Mouse (Mus musculus): ENCODE results near the gene Kcnj11.

Gene Kcnj11

DNA sequence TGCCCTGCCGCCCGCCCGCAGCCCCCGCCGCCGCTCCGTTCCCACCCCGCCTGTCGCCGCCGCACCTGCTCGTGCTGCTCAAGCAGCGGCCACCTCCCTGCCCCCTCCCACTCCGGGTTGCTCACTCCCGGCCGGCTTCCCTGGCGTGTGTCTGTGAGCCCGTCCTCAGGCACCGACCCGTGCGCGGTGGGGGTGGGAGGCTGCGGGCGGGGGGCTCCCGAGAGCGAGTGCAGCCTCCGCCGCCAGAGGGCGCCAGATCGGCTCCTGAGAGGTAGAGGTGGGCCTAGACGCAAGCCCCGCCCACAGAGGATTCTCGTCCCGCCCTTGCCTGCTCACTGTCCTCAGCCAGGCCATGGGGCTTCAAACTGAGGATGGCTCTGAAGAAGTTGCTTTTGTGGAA is at the start of gene Kcnj11:
Gene Kcnj11 (minus strand): TSS at position 202 of the 400 bp plus-strand sequence.
- peak; percentile 87 to 91 for DNase-seq (ENCODE audit: low spot score in 2 of 2)

DNA sequence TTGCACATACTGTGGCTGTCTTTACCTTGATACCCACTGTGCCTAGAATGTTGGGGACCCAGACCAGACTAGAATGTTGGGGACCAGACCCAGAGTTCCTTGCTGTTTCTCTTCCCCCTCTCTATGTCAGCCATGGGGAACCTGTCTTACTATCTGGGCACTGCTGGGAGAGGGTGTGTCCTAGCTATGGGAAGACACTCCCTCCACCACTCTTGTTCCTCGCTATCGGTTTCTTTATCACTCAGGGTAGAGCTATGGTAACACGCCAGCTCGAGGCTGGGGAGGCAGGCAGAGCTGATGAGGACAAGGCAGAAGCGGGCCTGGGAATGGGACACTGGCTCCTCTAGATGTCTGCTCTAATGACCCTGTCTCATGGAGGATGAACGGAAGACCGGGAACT is 46.9 kb upstream of the Kcnj11 start:
- DNase-seq (ENCODE audit: low spot score in 2 of 2) = no peak

DNA sequence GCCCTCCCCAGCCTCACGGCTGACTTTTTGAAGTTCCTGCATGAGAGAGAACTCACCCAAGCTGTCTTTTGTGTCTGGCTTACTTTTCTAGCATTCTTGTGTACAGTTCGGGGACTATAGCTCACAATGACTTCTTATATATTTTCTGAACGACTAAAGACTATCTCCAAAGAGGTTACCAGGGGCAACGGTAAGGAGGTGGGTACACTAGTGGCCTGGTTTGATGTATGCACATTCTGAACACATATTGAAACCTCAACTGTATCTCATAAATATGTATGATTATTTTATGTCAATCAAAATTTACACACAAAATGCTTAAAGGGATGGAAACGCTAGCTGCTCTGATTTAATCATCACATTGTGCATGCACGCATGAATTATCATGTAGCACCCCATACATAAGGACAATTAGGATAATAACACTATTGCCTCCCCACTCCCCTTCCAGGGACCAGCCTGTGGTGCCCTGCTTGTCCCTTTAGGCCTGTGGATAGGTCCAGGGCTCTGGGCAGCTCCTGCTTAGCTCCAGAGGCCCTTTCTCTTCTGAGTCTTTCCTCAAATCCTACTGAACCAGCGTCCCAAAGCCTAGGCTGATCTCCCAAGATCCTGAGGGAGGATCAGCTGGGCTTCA is 46.2 kb upstream of the Kcnj11 start:
- DNase-seq (ENCODE audit: low spot score in 2 of 2) = no peak

DNA sequence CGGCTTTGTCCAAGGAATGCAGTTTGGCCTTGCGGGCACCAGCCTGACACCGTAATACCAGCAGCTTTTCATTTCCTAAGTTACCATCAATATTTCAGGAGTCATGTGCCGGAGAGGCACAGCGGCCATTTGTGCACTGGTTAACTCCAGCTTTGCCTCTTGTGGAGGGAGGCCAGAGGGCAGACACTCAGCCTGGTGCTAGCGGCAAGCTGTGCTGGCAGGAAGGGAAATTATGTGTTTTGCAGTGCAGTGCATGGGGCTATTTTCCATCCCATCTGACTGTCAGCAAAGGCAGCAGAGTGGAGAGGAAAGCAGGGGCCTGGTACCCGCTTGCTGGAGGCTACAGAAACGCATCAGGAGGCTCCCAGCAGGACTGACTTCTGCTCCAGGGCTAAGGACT is 43.5 kb upstream of the Kcnj11 start:
- no peak for DNase-seq (ENCODE audit: low spot score in 2 of 2)

DNA sequence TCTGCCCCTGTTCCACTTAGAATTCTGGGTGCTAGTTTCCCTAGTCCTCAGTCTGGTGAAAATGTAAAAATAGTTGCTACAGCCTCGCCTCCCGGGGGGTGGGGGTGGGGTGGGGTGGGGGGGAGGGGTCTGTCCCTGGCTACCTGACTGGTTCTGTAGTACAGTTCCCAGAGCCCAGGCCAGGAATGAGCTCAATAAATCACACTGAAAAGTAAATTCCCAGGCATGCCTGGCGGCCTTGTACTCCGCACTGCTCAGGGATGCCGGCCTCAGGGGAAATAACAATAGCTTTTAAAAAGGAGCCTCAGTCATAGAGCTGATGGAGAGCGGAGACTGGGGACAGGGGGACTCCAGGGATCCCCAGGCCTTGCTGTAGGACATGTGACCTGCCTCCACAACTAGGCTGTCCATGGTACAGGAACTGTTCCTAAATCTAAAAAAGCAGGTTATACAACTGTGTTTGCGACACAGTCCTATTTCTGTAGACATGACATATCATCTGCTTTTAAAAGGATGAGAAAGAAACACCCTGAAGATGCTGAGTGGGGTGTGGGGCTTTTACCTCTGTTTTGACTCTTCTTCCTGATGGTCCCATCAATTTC is 37.9 kb upstream of the Kcnj11 start:
- no peak for DNase-seq (ENCODE audit: low spot score in 2 of 2)

DNA sequence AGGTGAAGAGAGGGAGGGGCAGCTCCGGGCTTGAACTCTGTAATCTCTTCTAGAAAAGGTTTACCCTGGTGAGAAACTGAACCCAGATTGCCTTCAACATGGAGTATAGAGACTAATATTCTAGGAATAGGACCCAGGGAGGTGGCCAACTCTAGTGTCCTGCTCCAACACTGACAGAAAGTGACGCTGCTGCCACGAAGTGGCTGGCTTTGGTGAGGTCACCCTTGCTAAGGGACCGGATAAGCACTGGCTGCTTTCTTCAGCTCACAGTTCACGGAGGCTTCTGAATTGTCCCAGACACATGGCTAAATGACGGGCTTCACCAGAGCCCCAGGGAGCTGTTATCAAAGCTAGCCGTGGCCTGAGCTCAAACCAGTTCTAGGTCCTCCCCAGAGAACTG is 33.3 kb upstream of the Kcnj11 start:
- no peak for DNase-seq (ENCODE audit: low spot score in 2 of 2)

DNA sequence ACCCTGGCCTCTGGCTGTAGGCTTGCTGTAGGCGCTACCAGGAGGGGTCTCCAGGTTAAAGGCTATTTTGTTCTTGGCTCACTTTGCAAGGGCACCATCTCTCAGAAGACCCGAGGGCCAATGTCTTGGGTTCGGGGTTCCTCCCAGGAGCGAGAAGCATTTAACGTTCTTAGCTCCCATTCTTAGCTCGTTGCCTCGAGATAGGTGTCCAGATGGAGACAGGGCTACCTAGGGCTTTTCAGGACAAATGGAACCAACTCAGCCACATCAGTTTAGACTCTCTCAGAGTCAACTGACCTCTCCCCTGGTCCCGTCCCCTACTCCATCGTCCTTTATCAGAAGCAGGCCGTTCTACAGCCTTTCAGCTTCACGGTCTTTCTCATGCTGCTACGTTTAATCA is 31.7 kb upstream of the Kcnj11 start:
- DNase-seq (ENCODE audit: low spot score in 2 of 2) = no peak

DNA sequence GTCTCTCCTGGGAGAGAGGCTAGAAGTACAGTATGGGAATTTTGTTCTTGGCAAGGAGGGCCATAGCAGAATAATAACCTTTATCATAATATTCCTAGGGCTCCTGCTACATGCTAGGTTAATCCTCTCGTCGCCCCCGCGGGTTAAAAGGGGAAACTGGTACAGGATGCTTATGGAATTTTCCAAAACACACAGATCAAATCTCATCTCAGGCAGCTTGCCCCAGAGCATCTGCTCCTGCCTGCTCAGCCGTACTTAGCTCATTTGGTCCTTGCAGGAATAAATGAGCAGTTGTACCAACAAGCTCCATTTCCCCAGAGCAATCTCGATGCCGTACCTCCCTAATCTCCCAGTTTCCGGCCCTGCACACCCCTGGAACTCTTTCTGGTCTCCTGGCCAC is 31.2 kb upstream of the Kcnj11 start:
- no peak for DNase-seq (ENCODE audit: low spot score in 2 of 2)

DNA sequence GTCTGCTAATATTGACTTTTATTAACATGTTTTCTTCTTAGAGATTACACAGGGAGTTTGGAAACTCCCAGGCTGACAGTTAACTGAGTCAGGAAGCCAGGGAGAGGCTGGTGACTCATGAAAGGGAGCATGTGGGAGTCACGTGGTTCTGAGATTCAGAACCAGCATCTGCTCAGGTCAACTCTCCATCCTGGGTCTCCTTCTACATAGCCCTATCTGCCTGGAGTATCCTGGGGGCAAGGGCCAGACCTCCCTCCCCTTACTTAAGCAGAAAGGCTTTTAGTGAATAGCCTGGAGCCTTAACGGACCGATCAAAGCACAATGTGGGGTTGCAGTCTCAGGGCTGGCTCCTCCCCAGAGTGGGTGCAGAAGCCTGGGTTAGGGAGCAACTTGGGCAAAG is 30.7 kb upstream of the Kcnj11 start:
- no peak for DNase-seq (ENCODE audit: low spot score in 2 of 2)

DNA sequence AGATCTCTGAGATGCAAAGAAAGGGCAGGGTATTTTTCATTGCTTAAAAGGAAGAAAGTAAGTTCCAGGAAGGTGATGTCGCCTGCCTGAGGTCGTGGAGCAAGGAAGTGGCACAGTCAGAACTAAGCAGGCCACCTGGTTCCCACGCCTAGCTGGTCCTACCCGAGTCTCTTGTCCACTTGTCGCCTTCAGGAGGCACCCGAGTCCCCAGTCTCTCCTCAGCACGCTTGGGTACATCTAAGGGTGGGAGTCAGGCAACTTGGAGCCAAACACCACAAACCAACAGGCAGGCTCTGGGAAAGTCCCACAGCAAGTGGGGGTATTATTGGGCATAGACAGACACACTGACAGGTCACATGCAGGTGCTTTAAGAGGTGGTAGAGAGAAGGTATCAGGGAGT is 30.2 kb upstream of the Kcnj11 start:
- DNase-seq (ENCODE audit: low spot score in 2 of 2) = no peak

DNA sequence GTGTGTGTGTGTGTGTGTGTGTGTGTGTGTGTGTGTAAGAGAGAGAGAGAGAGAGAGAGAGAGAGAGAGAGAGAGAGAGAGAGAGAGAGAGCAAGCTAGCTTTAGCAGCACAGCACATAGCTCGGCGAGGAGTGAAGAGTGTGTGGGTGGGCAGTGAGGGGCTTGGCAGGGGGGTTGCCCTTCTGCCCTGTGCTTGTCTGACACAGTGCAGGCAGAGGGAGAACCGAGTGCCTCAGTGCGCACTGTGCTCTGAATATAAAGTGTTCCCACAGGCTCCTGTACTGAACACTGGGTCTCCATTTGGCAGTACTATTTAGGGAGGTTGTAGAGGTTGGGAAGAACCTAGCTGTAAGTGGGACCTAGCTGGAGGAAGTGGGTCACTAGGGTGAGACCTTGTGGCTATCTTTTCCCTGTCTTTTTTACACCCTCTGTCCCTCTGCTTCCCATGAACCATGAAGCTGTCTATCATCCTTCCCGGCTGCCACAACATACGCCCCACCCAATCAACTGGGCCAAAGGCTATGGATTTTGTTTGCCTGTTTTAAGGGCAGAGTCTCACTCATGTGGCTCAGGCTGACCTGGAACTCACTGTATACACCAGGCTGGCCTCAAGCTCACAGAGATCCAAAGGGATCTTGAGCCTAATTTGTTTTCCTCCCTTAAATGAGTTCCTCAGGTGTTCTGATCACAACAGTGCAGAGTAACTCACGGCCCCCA is 29.1 kb upstream of the Kcnj11 start:
- DNase-seq (ENCODE audit: low spot score in 2 of 2) = no peak

DNA sequence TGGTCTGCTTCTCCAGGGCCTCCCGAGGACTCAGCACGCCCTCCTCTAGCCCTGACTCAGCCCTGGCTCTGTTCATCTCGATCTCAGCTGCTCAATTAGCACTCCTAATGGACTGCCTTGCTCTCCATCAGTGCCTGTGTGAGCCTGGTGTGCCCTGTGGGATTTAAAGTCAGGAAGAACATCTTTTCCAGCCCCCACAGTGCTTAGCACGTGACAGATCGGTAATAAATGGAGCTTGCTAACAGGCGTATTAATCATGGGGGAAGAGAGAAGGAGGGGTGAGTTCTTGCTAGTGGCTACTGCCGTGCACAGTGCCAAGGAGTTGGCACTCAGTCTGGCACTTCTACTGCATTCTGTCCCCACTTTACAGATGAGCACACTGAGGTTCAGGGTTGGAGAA is 27.6 kb upstream of the Kcnj11 start:
- no peak for DNase-seq (ENCODE audit: low spot score in 2 of 2)

DNA sequence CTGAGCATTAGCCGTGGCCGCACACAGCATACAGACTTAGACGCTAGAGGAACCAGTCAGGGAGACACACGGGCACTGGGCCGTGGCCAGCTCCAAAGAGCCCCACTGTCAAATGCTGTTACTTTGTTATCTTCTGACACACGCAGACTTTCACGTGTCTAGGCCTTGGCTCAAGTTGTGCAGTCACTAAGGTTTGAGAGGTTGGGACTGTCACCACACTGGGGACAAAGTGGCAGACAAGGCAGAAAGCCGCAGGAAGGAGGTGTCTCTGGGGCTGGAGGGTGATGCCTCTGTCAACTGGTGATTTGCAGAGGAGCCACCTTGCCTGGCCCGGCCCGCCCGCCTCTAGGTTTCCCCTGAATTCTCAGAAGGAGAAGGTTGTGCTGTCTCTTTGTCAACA is 24.8 kb upstream of the Kcnj11 start:
- no peak for DNase-seq (ENCODE audit: low spot score in 2 of 2)

DNA sequence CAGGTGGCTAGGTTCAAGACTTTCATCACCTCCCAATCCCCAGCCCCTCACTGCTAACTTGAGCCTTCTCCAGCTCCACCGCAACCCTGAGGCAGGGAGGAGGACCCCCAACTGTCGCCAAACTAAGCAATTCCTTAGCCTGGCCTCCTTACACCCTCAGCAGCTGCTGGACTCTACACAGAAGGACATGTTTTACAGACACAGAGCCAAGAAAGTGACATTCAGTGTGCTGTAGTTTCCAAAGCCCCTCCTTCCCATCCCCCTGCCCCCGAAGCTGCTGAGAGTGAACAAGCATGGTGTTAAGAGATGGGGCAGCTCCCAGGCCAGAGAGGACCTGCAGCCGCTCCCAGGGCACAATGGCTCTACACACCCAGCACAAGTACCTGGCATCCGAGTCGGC is 23.9 kb upstream of the Kcnj11 start:
- DNase-seq (ENCODE audit: low spot score in 2 of 2) = no peak

DNA sequence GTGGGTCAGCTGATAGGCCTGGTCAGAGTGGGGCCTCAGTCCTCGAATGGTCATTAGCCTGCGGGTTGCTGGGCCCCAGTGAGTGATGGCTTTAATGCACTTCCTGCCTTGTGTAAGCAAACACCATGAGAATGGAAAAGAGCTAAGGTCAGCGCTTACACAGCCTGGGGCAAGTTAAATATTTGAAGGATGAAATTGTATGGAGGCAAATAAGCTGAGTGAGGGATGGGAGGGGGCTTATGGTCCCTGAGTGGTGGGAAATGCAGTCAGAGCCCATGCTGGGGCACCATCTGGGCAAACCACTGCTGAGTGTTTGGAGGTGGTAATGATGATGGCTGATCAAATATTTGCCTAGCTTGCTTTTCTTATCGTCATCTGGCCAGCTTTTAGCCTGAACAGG is 22.4 kb upstream of the Kcnj11 start:
- no peak for DNase-seq (ENCODE audit: low spot score in 2 of 2)

DNA sequence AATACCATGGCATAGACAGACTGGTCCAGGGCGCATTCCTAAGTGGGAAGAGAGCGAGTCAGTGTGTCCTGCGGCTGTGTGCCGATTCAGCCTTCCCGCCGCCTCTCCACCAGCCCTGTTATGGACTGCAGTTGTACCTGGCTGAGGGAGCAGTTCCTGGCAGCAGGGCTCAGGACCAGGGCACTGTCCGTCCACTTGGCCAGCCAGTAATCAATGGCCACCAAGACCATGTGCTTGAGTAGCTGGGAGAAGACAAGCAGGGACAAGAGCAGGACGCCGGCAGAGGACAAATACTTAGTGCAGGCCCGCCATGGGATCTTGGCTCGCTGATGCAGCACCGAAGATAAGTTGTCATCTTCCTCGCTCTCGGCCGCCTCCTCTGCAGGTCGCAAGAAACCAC is 16.5 kb upstream of the Kcnj11 start:
- no peak for DNase-seq (ENCODE audit: low spot score in 2 of 2)

DNA sequence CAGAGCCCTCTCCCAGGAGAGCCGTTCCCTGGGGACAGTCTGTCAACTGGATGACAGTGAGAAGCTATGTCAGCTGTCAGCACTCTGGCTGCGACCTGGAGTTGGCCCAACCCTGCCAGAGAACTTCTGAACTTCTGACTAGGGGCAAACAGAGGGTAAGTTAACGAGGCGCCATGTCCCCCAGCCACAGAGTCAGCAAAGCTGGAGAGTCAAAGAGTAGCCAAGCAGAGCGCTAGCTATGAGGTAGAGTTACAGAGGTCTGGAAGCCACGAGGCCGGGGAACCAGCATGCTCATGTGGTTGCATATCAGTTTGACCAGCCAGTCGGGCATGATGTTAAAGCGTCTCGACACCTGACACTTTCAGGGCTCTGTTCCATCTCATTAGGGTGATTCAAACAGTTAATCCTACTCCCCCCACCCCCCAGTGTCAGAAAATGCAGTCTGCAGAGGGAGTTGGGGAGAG is 15.6 kb upstream of the Kcnj11 start:
- DNase-seq (ENCODE audit: low spot score in 2 of 2) = no peak

DNA sequence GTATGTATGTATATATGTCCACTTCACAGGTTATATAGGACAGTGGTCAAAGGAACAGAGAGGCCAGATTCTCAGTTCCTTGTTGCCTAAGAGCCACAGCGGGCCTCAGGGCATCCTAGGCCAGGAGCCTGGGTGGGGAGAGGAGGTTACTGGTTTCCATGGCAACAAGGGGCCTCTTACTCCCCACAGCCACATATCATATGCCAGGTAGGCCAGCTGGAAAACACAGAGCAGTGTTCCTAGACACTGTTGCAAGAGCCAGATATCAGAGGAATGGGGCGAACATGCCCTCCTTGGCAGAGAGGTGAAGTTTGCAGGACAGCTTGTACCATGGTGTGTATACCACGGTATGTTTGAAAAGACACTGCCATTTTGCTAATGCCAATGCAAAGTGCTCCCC is 12.9 kb upstream of the Kcnj11 start:
- DNase-seq (ENCODE audit: low spot score in 2 of 2) = no peak

DNA sequence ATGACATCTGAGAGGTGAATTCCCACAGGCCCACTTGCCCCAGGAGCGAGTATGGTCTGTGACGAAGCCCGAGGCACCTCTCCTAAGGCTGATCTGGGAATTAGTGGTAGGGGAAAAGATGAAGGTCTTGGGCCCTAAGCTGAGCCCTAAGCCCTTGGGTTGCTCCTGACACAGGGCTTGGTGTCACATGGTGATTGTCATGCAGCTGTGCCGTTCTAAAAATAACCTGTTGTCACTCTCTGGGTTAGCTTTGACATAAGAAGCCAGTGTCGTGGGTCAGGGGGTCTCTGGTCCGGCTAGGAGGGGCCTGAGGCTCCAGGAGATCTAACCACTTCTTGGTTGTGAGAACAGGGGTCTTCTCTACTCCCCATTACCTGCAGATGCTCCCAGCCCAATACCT is 11.4 kb upstream of the Kcnj11 start:
- no peak for DNase-seq (ENCODE audit: low spot score in 2 of 2)

DNA sequence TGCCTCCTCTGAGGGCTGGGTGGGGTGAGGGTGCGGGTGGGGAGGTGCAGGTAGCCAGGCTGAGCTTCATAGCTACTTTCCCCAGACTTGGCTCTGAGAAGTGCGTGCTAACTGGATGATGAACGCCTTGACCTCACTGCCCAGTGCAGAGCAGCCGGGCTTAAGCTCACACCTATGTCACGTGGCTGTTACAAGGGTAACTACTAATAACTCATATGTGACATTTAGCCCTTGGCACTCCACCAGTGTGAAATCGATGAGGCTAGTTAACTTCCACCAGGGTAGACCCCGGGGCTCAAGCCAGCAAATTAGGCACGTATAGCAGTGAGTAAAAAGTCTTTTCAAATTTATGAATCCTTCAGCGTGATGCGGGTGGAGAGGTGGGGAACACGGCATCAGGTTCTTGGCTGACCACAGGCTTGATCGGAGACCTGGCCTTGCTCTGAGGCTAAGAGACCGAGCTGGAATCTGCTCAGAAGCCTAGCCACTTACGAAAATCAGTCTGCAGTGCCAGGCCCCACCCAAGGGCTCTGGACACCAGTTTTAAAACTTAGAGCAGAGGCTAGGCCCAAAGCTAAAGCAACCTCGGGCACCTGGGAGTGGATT is 10.8 kb upstream of the Kcnj11 start:
- no peak for DNase-seq (ENCODE audit: low spot score in 2 of 2)

DNA sequence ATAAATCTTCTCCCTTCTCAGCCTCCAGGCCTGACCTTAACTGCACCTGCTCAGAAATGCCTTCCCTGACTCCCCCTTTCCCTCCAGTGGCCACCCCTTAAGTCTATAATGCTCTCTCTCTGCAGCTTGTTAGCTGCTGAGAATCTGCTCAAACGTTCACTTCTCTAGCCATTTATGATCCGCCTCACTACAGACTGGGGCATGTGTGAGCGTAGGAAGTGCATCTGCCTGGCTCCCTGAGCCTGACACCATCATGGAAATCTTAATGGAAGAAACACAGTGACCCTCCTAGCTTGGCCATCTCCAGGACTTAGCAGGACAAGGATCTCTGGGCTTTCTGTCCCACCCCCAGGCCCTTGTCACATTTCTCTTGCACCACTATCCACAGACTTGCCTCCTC is 9.5 kb upstream of the Kcnj11 start:
- DNase-seq (ENCODE audit: low spot score in 2 of 2) = no peak

DNA sequence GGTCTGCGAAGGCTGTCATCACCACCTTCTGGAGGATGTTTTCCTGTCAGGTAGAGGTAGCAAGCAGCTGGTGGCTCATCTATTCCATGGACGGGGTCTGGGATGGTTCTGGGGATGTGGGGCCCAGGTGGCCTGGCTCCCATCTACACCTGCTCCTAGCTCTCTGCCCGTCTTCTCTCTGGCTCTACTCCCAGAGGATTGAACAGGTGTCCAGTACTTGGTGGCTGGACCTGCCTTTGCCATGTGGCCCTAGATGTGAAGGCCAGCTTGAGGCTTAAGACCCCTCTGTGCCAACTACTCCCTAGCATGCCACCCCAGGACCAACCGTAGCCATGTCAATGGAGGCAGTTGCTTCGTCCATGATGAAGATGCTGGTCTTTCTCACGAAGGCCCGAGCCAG is 4.9 kb upstream of the Kcnj11 start:
- no peak for DNase-seq (ENCODE audit: low spot score in 2 of 2)

Measured in cerebellum, postnatal 4 days (tissue).